Mouse (Mus musculus): ENCODE measurements around the gene Gsdma2.
"Not testable (repeated sequence)": the region's sequence is repeated elsewhere in the genome, so short reads cannot be mapped to it uniquely, and the experiment has no call there.

- TF ChIP-seq CTCF (conservative IDR thresholded peaks at IDR 0.05; ENCODE audit: low read length): peak; percentile 18; the same call in 1 of the 2 replicates
- not testable (repeated sequence) for TF ChIP-seq NANOG (IDR thresholded peaks at IDR 0.05; ENCODE audit: borderline replicate concordance, low read length)
Observed at GRCm38 (mm10) chr11:98673136-98673535, 26.6 kb downstream of the Gsdma2 start.

All from E14TG2a.4 (cell line).